Mouse (Mus musculus): Measurements from ENCODE around the gene Gm20773. TPM values are rescaled to one million over a fixed set of nuclear protein-coding genes. Genes with fewer than 3 reads are reported as not detected.
"Not testable (repeated sequence)": the region's sequence is repeated elsewhere in the genome, so short reads cannot be mapped to it uniquely, and the experiment has no call there.

The Gm20773 gene
- not detected for total RNA-seq (2022)

DNA sequence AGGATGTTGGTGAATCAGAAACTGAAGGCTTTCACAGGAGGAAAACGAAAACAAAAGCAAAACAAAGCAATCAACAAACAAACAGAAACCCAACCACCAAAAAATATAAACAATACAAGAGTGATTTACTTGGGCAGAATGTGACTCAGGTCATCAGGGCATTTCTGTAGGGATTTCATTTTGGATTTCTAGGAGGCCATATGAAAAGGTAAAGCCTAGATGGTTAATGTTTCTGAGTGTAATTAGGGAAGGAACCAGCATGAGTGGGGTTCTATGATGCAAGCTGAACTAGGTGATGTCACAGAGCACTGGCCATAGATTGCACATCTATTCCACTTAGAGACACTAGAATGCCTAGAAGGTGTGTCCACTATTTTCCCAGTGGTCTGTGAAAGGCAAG, at the start of gene Gm20773:
Gene Gm20773, plus strand, starts transcription at position 301 of the 400 bp plus-strand sequence.
- DNase-seq, result not testable (repeated sequence)

DNA sequence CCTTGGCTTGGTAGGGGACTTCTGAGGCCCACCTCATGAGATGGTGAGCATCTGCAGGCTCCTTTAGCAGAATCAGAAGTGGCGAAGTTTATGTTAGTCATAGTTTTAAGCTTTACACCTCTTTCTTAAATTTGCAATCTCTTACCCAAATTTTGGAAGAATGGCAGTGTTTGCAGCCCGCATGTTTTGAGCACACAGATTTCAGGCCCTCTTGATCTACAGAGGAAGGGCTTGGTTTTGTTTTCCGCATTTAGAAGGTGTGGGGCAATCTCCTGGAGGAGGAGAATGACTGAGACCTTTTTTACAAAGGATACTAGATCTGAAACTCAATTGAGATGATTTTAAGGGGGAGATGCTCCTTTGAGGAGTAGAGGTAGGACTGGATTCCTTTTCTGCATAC, 28.3 kb upstream of the Gm20773 start, which contains the start of gene Gm21866:
Gene Gm21866, minus strand, starts transcription at position 101 of the 400 bp plus-strand sequence.
- not testable (repeated sequence) for DNase-seq

Other genes with a start within 250 kb of the Gm20773 start
- gene Gm21440, start 241.6 kb upstream of the Gm20773 start, total RNA-seq (2022), result not detected
- not detected for gene Gm21454, start 241.6 kb upstream of the Gm20773 start, total RNA-seq (2022)
- not detected for gene Gm21725, start 145.0 kb upstream of the Gm20773 start, total RNA-seq (2022)
- not detected for gene Gm21866, start 28.4 kb upstream of the Gm20773 start, total RNA-seq (2022)

Data from adrenal gland, adult 8-10 months (tissue).